Mouse (Mus musculus) stomach, embryonic 14.5 days (tissue): Measurements from ENCODE around the gene Ptpn13. TPM values are rescaled to one million over a fixed set of nuclear protein-coding genes. Genes with fewer than 3 reads are reported as not detected.

Experiments used
- ATAC-seq: fragments of 200-750 bp; cut with Nextera tagmentation; 2 replicates; pipeline ENCODE4 v1.8.0; 2017; ENCODE audit warnings: low read depth, moderate TSS enrichment; ENCODE audit not compliant: insufficient number of reproducible peaks, insufficient read depth, low FRiP score
- H3K27ac ChIP-seq: fragments of 300-500 bp; sonication (generic); 2 replicates; pipeline ENCODE4 v1.5.1; 2014; ENCODE audit warnings: mild to moderate bottlenecking, low read length, moderate library complexity, mixed read lengths
- H3K27me3 ChIP-seq: fragments of 300-500 bp; sonication (generic); 2 replicates; pipeline ENCODE4 v1.6.1; 2014; ENCODE audit warnings: low read length, control low read depth, mixed read lengths; ENCODE audit not compliant: control insufficient read depth, insufficient read depth
- H3K36me3 ChIP-seq: fragments of 300-500 bp; sonication (generic); 2 replicates; pipeline ENCODE4 v1.6.1; 2014; ENCODE audit warnings: mild to moderate bottlenecking, control low read depth, low read length, moderate library complexity, mixed read lengths; ENCODE audit not compliant: control insufficient read depth, insufficient read depth
- H3K4me1 ChIP-seq: fragments of 300-500 bp; sonication (generic); 2 replicates; pipeline ENCODE4 v1.6.1; 2014; ENCODE audit warnings: low read length, control low read depth, mixed read lengths; ENCODE audit not compliant: control insufficient read depth, insufficient read depth
- H3K4me2 ChIP-seq: fragments of 300-500 bp; sonication (generic); replicated peaks from 2 replicates; pipeline ENCODE4 v1.6.1; 2014; ENCODE audit warnings: low read depth, low read length, control low read depth
- H3K4me3 ChIP-seq: fragments of 300-500 bp; sonication (generic); 2 replicates; pipeline ENCODE4 v1.5.1; 2014; ENCODE audit warnings: low read depth, low read length, control low read depth
- H3K9ac ChIP-seq: fragments of 300-500 bp; sonication (generic); replicated peaks from 2 replicates; pipeline ENCODE4 v1.6.1; 2014; ENCODE audit warnings: low read depth, mild to moderate bottlenecking, control low read depth, low read length, moderate library complexity, mixed read lengths
- H3K9me3 ChIP-seq: fragments of 300-500 bp; sonication (generic); 2 replicates; pipeline ENCODE4 v1.6.1; 2016; ENCODE audit warnings: low read depth, low read length, control low read depth; ENCODE audit not compliant: control insufficient read depth
- WGBS: fragments of 180-500 bp; shearing (Covaris S2); extraction: QIAGEN DNeasy Blood & Tissue Kit; methylation state at CpG from one replicate; pipeline ENCODE4 v1.1.7; 2014; 5-methylcytosine and 5-hydroxymethylcytosine counted together
- polyA plus RNA-seq: library from polyadenylated mRNA; unstranded; fragments of >200 nt; fragmentation: Nextera tagmentation; extraction: Ambion mirVana; gene quantifications from 2 replicates; pipeline ENCODE4 v1.2.1, GENCODE M21; 2014

Ptpn13 gene
- polyA plus RNA-seq, 1 experiment from 2014 or later = 28.5 TPM

DNA sequence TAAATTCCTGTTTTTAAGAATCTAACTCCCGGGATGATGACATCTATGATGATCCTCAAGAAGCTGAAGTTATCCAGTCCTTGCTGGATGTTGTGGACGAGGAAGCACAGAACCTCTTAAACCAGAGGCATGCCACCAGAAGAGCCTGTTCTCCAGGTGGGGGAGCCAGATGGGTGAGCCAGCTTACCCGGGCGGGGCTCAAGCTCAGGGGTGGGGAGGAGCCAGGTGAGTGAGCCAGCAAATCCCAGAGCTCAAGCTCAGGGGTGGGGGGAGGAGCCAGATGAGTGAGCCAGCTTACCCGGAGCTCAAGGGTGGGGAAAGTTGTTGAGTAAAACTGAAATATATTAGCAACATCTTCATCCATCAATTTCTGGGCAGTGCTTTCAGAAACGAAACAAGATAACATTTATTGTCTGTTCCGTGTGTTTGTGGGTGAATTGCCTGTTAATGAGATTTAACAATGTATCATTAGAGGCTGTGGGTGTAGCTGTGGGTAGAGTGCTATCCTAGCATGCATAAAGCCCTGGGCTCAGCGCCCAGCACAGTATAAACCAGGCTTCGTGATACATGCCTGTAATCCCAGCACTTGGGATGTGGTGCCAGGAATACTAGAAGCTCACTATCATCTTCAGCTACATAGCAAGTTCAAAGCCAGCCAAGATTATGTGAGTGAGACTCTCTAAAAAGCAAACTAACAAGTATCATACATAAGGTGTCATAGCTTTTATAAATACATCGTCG lies 154.9 kb downstream of the Ptpn13 start:
- Histone ChIP-seq H3K36me3 (peaks cover 13% of the 10 kb centered on the region), H3K27ac (no peak overlapping the region), H3K4me1 (no peaks in the 10 kb centered on the region), H3K27me3 (no peaks in the 10 kb centered on the region), H3K4me3 (no peak overlapping the region), H3K9ac (no peak overlapping the region), H3K9me3 (no peaks in the 10 kb centered on the region), H3K4me2 (no peak overlapping the region)
- ATAC-seq = peak; percentile 67; the same call in 1 of the 2 replicates
- WGBS = 70% methylated on average over 11 of the region's 11 CpGs

DNA sequence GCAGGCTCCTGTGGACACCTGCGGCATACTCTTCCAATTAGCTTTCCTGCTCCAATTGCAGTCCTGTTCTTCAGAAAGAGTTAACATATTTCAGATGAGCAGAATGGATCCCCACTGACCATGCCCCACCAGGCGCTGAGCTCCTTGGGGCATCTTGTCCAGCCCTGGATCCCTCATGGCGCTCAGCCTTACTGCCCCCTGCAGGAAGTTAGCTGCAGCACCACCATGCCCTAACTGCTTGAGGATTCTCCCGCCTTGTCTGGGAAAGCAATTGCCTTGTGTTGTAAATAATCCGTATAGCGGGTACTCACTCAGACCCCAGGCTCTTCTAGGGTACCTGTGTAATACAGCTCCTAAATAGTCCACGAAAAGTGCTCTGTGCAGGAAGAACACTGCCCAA lies 162.2 kb downstream of the Ptpn13 start:
- 71% methylated on average over 7 of the region's 7 CpGs for WGBS
- Histone ChIP-seq H3K36me3 (peaks cover 7% of the 10 kb centered on the region), H3K9ac (no peak overlapping the region), H3K4me2 (no peak overlapping the region), H3K27ac (no peak overlapping the region), H3K9me3 (no peaks in the 10 kb centered on the region), H3K4me3 (no peak overlapping the region), H3K4me1 (no peaks in the 10 kb centered on the region), H3K27me3 (no peaks in the 10 kb centered on the region)
- ATAC-seq = no peak

DNA sequence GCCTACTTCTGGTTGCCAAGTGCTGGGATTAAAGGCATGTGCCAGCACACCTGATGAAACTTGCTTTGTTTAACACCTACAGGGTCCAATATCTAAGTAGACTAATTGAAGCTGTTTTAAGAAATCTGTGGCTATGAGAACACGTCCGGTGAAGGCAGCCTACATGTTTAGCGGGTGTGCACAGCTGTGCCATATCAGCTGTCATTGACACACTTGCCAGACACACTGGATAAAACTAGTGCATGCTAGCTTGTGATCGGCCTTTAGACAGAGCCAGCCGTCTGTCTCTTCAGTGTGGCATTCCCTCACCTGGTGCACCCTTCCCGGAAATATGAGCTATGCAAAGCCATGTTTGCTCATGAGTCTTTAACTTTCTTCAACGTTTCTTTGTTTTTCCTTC lies 166.9 kb downstream of the Ptpn13 start:
- no peak for ATAC-seq
- peaks cover 7% of the 10 kb centered on the region for H3K36me3 ChIP-seq
- no peak overlapping the region for H3K27ac ChIP-seq
- H3K4me3 ChIP-seq = no peak overlapping the region
- no peak overlapping the region for H3K4me2 ChIP-seq
- H3K4me1 ChIP-seq = 0 out of 2 replicates have a peak, but pooled peaks cover 4% of the 10 kb centered on the region
- H3K9me3 ChIP-seq = no peaks in the 10 kb centered on the region
- no peaks in the 10 kb centered on the region for H3K27me3 ChIP-seq
- H3K9ac ChIP-seq = no peak overlapping the region
- 47% methylated on average over 7 of the region's 7 CpGs for WGBS

DNA sequence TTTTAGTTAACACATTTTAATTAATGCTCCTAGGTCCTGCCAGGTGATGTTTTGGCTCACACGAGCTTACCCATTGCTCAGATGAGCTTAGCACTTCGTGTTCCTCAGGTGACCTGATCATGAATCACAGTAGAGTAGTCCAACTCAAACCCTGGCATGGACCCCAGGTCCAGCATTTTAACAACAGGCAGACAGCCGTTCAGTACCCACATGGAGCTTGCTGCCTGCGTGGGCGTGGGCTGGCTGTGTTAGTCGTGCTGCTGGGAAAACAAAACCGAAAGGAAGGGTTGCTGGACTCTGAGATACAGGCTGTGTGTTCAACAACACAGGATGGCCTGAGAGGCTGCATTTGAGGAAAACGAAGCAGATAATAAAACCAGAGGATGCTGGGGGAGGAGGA lies 167.7 kb downstream of the Ptpn13 start:
- Histone ChIP-seq H3K27ac (no peak overlapping the region), H3K9ac (no peak overlapping the region), H3K27me3 (no peaks in the 10 kb centered on the region), H3K4me3 (no peak overlapping the region), H3K9me3 (no peaks in the 10 kb centered on the region), H3K4me1 (0 out of 2 replicates have a peak, but pooled peaks cover 4% of the 10 kb centered on the region), H3K36me3 (peaks cover 7% of the 10 kb centered on the region; the same call in 1 of the 2 replicates), H3K4me2 (no peak overlapping the region)
- ATAC-seq = no peak
- 75% methylated on average over 8 of the region's 8 CpGs for WGBS

DNA sequence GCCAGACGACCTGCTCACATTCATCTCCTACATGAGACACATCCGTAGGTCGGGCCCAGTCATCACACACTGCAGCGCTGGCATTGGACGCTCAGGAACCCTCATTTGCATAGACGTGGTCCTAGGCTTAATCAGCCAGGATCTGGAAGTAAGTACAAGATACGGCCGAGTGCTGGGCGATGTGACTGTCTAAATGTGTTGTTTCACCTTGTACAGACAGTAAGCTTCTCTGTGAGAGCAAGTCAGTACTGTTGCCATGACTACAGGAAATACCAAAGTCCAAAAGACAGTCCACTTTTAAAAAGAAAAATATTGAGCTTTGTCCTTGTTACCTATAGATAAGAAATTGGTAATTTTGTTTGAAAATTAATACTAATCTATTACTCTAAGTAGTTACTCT lies 168.6 kb downstream of the Ptpn13 start:
- Histone ChIP-seq H3K9me3 (no peaks in the 10 kb centered on the region), H3K4me1 (0 out of 2 replicates have a peak, but pooled peaks cover 4% of the 10 kb centered on the region), H3K4me2 (no peak overlapping the region), H3K9ac (no peak overlapping the region), H3K27ac (no peak overlapping the region), H3K4me3 (no peak overlapping the region), H3K36me3 (peaks cover 7% of the 10 kb centered on the region; the same call in 1 of the 2 replicates), H3K27me3 (no peaks in the 10 kb centered on the region)
- no peak for ATAC-seq
- WGBS = 85% methylated on average over 9 of the region's 9 CpGs

DNA sequence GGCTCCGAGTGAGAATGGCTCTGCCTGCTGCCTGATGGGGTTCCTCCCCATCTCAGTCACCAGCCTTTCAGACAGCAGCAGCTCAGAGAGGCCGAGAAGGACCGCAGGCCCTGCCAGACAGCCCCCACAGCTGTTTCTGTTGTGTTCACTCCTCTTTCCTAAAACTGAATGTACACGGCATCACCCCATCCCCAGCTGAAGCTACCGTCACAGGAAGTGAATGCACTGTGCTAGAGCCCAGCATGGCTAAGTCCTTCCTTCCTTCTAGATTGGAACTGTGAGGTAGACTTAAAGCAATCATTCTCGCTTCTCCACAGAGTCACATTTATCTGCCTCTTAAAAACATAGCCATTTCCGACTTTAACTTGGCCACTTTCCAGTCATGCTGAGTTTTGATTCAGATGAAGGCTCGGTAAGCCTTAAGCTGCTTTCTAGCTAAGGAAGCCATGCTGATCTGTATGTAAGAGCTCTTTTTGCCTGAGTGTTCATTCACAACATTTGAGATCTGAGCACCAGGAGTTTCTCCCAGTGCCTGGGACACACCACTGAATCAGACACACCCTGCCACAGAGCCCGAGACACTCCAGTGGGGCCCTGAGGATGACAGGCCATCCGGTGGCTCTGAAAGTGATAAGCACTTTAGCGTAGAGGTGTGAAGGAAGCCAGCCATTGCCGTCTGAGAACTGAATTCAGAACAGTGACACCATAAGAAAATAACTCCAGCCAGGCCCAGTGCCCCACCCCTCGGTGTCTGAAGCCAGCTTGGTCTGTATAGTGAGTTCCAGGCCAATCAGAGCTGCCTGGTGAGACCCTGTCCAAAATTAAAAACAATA lies 170.6 kb downstream of the Ptpn13 start:
- 0 out of 2 replicates have a peak, but pooled peaks cover 4% of the 10 kb centered on the region for H3K4me1 ChIP-seq
- H3K27ac ChIP-seq = peak overlapping the region; percentile 33; the same call in 1 of the 2 replicates
- no peak overlapping the region for H3K4me3 ChIP-seq
- no peak overlapping the region for H3K9ac ChIP-seq
- H3K4me2 ChIP-seq = no peak overlapping the region
- WGBS = 57% methylated on average over 13 of the region's 13 CpGs
- no peak for ATAC-seq
- no peaks in the 10 kb centered on the region for H3K27me3 ChIP-seq
- 0 out of 2 replicates have a peak, but pooled peaks cover 7% of the 10 kb centered on the region for H3K36me3 ChIP-seq
- no peaks in the 10 kb centered on the region for H3K9me3 ChIP-seq

DNA sequence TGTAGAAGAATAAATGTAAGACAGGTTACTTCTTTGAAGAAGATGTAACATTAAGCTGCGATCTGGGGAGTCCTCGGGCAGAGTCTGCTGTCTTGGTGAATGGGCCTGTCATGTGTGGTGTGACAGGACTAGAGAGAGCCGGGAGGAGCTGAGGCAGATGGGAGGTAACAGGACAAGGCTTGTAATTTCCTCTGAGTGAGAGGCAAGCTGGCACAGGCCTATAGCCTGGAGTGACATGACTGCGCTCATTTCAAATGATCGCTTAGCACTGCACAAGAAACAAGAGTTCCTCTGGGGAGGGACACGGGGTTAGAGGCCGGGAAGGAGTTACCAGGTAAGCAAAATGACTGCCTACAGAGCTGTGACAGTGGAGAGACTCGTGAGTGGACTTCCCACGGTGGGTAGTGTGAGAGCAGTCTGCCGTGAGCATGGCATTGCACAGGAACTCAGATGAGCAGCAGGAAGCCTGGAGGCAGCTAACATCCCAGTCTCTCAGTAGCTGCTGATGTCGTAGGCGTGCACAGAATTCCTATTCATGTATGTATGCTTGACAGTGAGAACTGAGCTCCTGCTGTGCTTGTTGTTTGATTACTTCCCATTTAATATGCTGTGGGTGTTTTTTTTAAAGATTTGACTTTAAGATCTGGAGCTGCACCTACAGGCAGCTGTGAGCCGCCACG lies 171.6 kb downstream of the Ptpn13 start:
- WGBS = 80% methylated on average over 14 of the region's 14 CpGs
- 0 out of 2 replicates have a peak, but pooled peaks cover 4% of the 10 kb centered on the region for H3K4me1 ChIP-seq
- no peak overlapping the region for H3K9ac ChIP-seq
- no peaks in the 10 kb centered on the region for H3K9me3 ChIP-seq
- no peak overlapping the region for H3K27ac ChIP-seq
- no peak overlapping the region for H3K4me3 ChIP-seq
- peak; percentile 21; the same call in 1 of the 2 replicates for ATAC-seq
- no peaks in the 10 kb centered on the region for H3K27me3 ChIP-seq
- H3K36me3 ChIP-seq = no peaks in the 10 kb centered on the region
- H3K4me2 ChIP-seq = no peak overlapping the region

DNA sequence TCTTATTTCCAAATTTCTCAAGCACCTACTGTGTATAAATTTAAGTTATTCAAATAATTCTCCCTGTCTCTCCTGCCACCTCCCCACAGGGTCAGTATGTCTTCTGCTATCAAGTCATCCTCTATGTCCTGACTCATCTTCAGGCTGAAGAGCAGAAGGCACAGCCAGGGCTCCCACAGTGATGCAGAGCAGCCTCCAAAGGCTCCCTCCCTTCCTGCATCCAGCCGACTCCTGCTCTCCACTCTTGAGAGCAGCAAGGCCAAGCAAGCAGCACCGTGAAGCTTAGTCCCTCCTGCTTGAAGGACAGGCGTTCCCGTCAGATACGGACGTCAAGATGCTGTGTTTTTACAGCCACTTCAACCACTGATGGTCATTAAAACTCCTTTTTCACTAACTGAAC lies 172.6 kb downstream of the Ptpn13 start:
- Histone ChIP-seq H3K4me2 (no peak overlapping the region), H3K36me3 (no peaks in the 10 kb centered on the region), H3K9ac (no peak overlapping the region), H3K4me1 (0 out of 2 replicates have a peak, but pooled peaks cover 4% of the 10 kb centered on the region), H3K27ac (no peak overlapping the region), H3K9me3 (no peaks in the 10 kb centered on the region), H3K4me3 (no peak overlapping the region), H3K27me3 (no peaks in the 10 kb centered on the region)
- ATAC-seq = no peak
- WGBS = 71% methylated on average over 6 of the region's 6 CpGs
